Mouse (Mus musculus) kidney, embryonic 14.5 days (tissue): ENCODE measurements around the gene Gm17416. TPM values are rescaled to one million over a fixed set of nuclear protein-coding genes. Genes with fewer than 3 reads are reported as not detected.

Source experiments
- ATAC-seq: fragments of 200-750 bp; cut with Nextera tagmentation; 2 replicates; pipeline ENCODE4 v1.8.0; 2017; ENCODE audit warnings: moderate number of reproducible peaks, mild to moderate bottlenecking, moderate TSS enrichment, moderate library complexity; ENCODE audit not compliant: low FRiP score, low TSS enrichment
- H3K27ac ChIP-seq: fragments of 300-500 bp; sonication (generic); 2 replicates; pipeline ENCODE4 v1.5.1; 2014; ENCODE audit warnings: low read depth, mild to moderate bottlenecking, low read length, moderate library complexity, mixed read lengths
- H3K27me3 ChIP-seq: fragments of 300-500 bp; sonication (generic); 2 replicates; pipeline ENCODE4 v1.6.1; 2014; ENCODE audit warnings: mild to moderate bottlenecking, low read length; ENCODE audit not compliant: control insufficient read depth, insufficient read depth
- H3K36me3 ChIP-seq: fragments of 300-500 bp; sonication (generic); 2 replicates; pipeline ENCODE4 v1.6.1; 2014; ENCODE audit warnings: low read length, mixed read lengths; ENCODE audit not compliant: control insufficient read depth, insufficient read depth
- H3K4me1 ChIP-seq: fragments of 300-500 bp; sonication (generic); 2 replicates; pipeline ENCODE4 v1.6.1; 2014; ENCODE audit warnings: low read length, mixed read lengths; ENCODE audit not compliant: control insufficient read depth, insufficient read depth
- H3K4me2 ChIP-seq: fragments of 300-500 bp; sonication (generic); replicated peaks from 2 replicates; pipeline ENCODE4 v1.6.1; 2014; ENCODE audit warnings: low read depth, mild to moderate bottlenecking, low read length
- H3K4me3 ChIP-seq: fragments of 300-500 bp; sonication (generic); 2 replicates; pipeline ENCODE4 v1.5.1; 2014; ENCODE audit warnings: mild to moderate bottlenecking, low read length
- H3K9ac ChIP-seq: fragments of 300-500 bp; sonication (generic); 2 replicates; pipeline ENCODE4 v1.6.1; 2014; ENCODE audit warnings: low read depth, mild to moderate bottlenecking, low read length, moderate library complexity
- H3K9me3 ChIP-seq: fragments of 300-500 bp; sonication (generic); 2 replicates; pipeline ENCODE4 v1.6.1; 2016; ENCODE audit warnings: low read length; ENCODE audit not compliant: control insufficient read depth
- WGBS: fragments of 180-500 bp; shearing (Covaris S2); extraction: QIAGEN DNeasy Blood & Tissue Kit; methylation state at CpG from one replicate; pipeline ENCODE4 v1.1.7; 2014; 5-methylcytosine and 5-hydroxymethylcytosine counted together
- polyA plus RNA-seq: library from polyadenylated mRNA; unstranded; fragments of >200 nt; fragmentation: Nextera tagmentation; extraction: Ambion mirVana; gene quantifications from 2 replicates; pipeline ENCODE4 v1.2.1, GENCODE M21; 2014

The Gm17416 gene
- polyA plus RNA-seq, 1 experiment from 2014 or later, result not detected

DNA sequence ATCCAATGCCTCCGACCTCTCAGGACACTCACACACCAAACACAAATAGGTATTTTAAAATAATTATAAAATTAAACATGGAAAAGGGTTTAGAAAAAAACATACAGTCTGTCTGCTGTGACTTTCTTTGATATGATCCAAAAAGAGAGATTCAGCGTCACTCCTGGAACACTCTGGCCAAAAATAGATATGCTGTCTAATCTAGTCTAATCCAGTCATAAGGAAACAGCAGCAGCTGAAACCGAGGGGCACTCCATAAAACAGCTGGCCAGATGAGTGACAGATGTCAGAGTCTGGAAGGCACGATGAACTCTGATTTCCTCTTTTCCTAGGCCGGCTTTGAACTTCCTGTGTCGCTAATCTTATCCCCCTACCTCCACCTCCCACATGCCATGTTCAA, 47.3 kb downstream of the Gm17416 start:
- Histone ChIP-seq H3K9ac (no peak overlapping the region), H3K4me3 (no peak overlapping the region), H3K27ac (no peak overlapping the region), H3K9me3 (no peaks in the 10 kb centered on the region), H3K4me2 (no peak overlapping the region), H3K4me1 (0 out of 2 replicates have a peak, but pooled peaks cover under 1% of the 10 kb centered on the region), H3K27me3 (no peaks in the 10 kb centered on the region), H3K36me3 (no peaks in the 10 kb centered on the region)
- WGBS, result 54% methylated on average over 6 of the region's 6 CpGs
- no peak for ATAC-seq

DNA sequence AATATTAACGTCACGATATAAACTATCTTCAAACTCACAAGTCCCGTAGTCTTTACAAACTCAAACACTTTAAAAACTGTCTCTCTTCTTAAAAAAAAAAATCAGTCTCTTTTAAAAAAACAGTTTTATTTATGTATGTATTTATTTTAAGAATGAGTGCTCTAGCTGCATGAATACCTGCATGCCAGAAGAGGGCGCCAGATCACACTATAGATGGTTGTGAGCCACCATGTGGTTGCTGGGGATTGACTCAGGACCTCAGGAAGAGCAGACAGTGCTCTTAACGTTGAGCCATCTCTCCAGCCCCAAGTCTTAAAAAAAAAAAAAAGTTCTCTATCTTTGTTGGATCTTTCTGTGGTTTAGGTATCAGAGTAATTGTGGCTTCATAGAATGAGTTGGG, 48.2 kb downstream of the Gm17416 start:
- Histone ChIP-seq H3K27me3 (no peaks in the 10 kb centered on the region), H3K36me3 (no peaks in the 10 kb centered on the region), H3K27ac (no peak overlapping the region), H3K4me3 (no peak overlapping the region), H3K9ac (no peak overlapping the region), H3K9me3 (no peaks in the 10 kb centered on the region), H3K4me2 (no peak overlapping the region), H3K4me1 (peaks cover 5% of the 10 kb centered on the region; the same call in 1 of the 2 replicates)
- ATAC-seq, result no peak
- WGBS, result 61% methylated on average over 5 of the region's 5 CpGs

Other genes with a start within 250 kb of the Gm17416 start
- 59.1 and 87.1 TPM in 2 replicates for gene Rbck1, start 236.7 kb upstream of the Gm17416 start, polyA plus RNA-seq
- gene Trib3, start 225.3 kb upstream of the Gm17416 start, polyA plus RNA-seq, result 0.57 and 0.61 TPM in 2 replicates
- gene Nrsn2, start 192.7 kb upstream of the Gm17416 start, polyA plus RNA-seq, result 1.7 and 2.4 TPM in 2 replicates
- gene Sox12, start 171.3 kb upstream of the Gm17416 start, polyA plus RNA-seq, result 22.3 and 25.3 TPM in 2 replicates
- 51.1 and 62.2 TPM in 2 replicates for gene Zcchc3, start 154.3 kb upstream of the Gm17416 start, polyA plus RNA-seq
- 0.37 TPM in 2 replicates for gene 6820408C15Rik, start 153.8 kb upstream of the Gm17416 start, polyA plus RNA-seq
- gene Defb23, start 104.7 kb upstream of the Gm17416 start, polyA plus RNA-seq, result not detected in 2 replicates
- gene Defb20, start 92.3 kb upstream of the Gm17416 start, polyA plus RNA-seq, result not detected in 2 replicates
- not detected in 2 replicates for gene Defb22, start 79.2 kb upstream of the Gm17416 start, polyA plus RNA-seq
- not detected in 2 replicates for gene Defb26, start 57.6 kb upstream of the Gm17416 start, polyA plus RNA-seq
- gene Defb28, start 51.1 kb upstream of the Gm17416 start, polyA plus RNA-seq, result 0.80 TPM in 1 of 2 replicates, not detected in the other
- 0.66 TPM in 1 of 2 replicates, not detected in the other for gene Defb29, start 29.2 kb upstream of the Gm17416 start, polyA plus RNA-seq
- gene Defb21, start 3.4 kb downstream of the Gm17416 start, polyA plus RNA-seq, result not detected in 2 replicates
- gene Defb19, start 11.0 kb downstream of the Gm17416 start, polyA plus RNA-seq, result not detected in 2 replicates
- gene Defb45, start 30.1 kb downstream of the Gm17416 start, polyA plus RNA-seq, result not detected in 2 replicates
- gene Defb36, start 35.0 kb downstream of the Gm17416 start, polyA plus RNA-seq, result 1.1 TPM in 2 replicates
- gene Defb25, start 53.7 kb downstream of the Gm17416 start, polyA plus RNA-seq, result 28.2 and 37.2 TPM in 2 replicates
- gene Rem1, start 57.6 kb downstream of the Gm17416 start, polyA plus RNA-seq, result 46.9 and 61.8 TPM in 2 replicates
- gene H13, start 100.1 kb downstream of the Gm17416 start, polyA plus RNA-seq, result 127 and 147 TPM in 2 replicates
- 35.4 and 40.8 TPM in 2 replicates for gene Mcts2, start 117.7 kb downstream of the Gm17416 start, polyA plus RNA-seq
- 129 and 178 TPM in 2 replicates for gene Id1, start 166.9 kb downstream of the Gm17416 start, polyA plus RNA-seq
- 12.1 and 18.8 TPM in 2 replicates for gene Cox4i2, start 184.8 kb downstream of the Gm17416 start, polyA plus RNA-seq